2 mouse cellular contexts compared by ENCODE assay signal in the genomic region with DNA sequence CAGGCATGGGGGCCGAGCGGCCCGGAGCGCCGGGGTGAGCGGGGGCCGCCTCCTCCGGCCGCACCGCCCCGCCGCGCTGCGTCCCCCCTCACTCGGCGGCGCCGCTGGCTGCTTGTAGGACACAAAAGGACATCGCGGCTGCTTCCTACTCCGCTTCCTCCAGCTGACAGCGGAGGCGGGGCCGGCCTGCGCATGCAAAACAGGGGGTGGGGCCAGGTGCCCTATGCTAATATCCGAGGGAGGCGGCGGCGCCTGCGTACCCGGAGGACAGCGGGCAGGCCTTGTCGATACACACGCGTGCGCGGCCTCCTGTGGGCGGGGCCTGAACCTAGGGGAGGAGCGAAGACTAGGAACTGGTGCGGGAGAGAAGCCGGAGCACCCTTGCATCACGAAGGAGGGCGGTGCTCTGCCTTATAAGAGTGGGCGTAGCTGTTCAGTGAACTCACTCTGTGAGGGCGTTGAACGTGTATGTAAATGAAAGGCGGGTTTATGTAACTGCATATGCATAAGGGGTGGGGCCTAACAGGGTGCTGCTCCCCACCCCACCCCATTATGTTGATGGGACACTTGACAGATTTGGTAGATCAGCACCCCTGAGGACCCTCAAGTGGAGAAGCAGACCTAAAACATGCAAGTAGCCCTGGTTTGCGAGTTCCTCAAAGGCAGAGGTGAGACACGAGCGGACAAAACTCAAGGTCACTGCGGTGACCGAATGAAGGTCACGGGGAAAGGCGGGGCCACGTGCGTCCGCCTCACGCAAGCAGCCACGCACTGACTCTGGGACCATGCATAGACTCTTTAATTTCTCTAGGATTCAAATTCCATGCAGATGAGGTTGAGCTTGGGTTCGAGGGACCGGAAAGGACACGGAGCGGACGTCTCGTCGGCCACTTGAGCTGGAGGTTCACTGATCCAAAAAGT.
TF ChIP-seq lines count a peak whose summit lies in the region.

A gene (minus strand): TSS at position 167 of the 921 bp plus-strand sequence.

TF ChIP-seq in C2C12, 6 proteins besides CTCF, POLR2A, EP300 and RAD21 (continued from another document):
- no peak for TF ChIP-seq MYOG (IDR thresholded peaks at IDR 0.05; ENCODE audit: control insufficient read depth, extremely low read depth, insufficient read length)

TF ChIP-seq in myocyte, 11 proteins besides CTCF, POLR2A, EP300 and RAD21 (continued from another document):
- TF ChIP-seq MYOG (IDR thresholded peaks at IDR 0.05; ENCODE audit: control insufficient read depth in 1 of 3, insufficient read depth in 1 of 3, insufficient read length in 2 of 3, low read depth in 2 of 3) (peak in 1 of 3 experiments; percentile 35), USF1 (IDR thresholded peaks at IDR 0.05; ENCODE audit: low read depth) (peak; percentile 58), POLR2AphosphoS2 (IDR thresholded peaks at IDR 0.05; ENCODE audit: insufficient read length, low read depth) (peak; percentile 80), CEBPB (IDR thresholded peaks at IDR 0.05; ENCODE audit: insufficient read depth, poor library complexity, severe bottlenecking) (0 out of 2 replicates have a peak, but pooled peaks have one; percentile 27)
